Mouse (Mus musculus) ES-E14 (cell line): ENCODE data around the gene Sirt2.
A peak's percentile ranks its signal among the peaks of the same experiment; 100 is the strongest.

Source experiments
- CHD2 ChIP-seq: IDR thresholded peaks from 2 replicates; pipeline ENCODE4 v1.6.1; 2014; ENCODE audit warnings: mild to moderate bottlenecking, low read depth, low read length, inconsistent platforms
- HCFC1 ChIP-seq: IDR thresholded peaks from 2 replicates; pipeline ENCODE4 v1.6.1; 2012; ENCODE audit warnings: low read length, inconsistent platforms, borderline replicate concordance; ENCODE audit not compliant: insufficient read depth
- MAFK ChIP-seq: IDR thresholded peaks from 2 replicates; pipeline ENCODE4 v1.6.1; 2014; ENCODE audit warnings: mild to moderate bottlenecking, low read depth, low read length, inconsistent platforms; ENCODE audit not compliant: insufficient read depth
- ZNF384 ChIP-seq: IDR thresholded peaks from 2 replicates; pipeline ENCODE4 v1.6.1; 2012; ENCODE audit warnings: low read depth, low read length, inconsistent platforms

- TF ChIP-seq HCFC1 (peak; percentile 39; the same call in 1 of the 2 replicates), CHD2 (no peak), ZNF384 (no peak), MAFK (no peak)
These were observed 35.6 kb downstream of the Sirt2 start for GRCm38 (mm10) chr7:28801901-28802670.
